Mouse (Mus musculus): ENCODE measurements around the gene Gpr37l1.

The Gpr37l1 gene

GRCm38 (mm10) chr1:135147702-135148058 is 19.8 kb downstream of the Gpr37l1 start:
- DNase-seq (ENCODE audit: low spot score): no peak

- peak; percentile 83 for DNase-seq (ENCODE audit: low spot score)
Observed at GRCm38 (mm10) chr1:135146946-135147701, 20.4 kb downstream of the Gpr37l1 start.

- DNase-seq (ENCODE audit: low spot score): peak; percentile 76
Observed at GRCm38 (mm10) chr1:135146077-135146945, 21.2 kb downstream of the Gpr37l1 start, which contains the start of gene Arl8a. Gene Arl8a (plus strand): TSS chr1:135146824.

GRCm38 (mm10) chr1:135143940-135144339 is 23.5 kb downstream of the Gpr37l1 start:
- no peak for DNase-seq (ENCODE audit: low spot score)

GRCm38 (mm10) chr1:135142452-135142851 is 25.0 kb downstream of the Gpr37l1 start:
- DNase-seq (ENCODE audit: low spot score): no peak

- DNase-seq (ENCODE audit: low spot score): no peak
Observed at GRCm38 (mm10) chr1:135139906-135140305, 27.6 kb downstream of the Gpr37l1 start.

- peak; percentile 54 for DNase-seq (ENCODE audit: low spot score)
Observed at GRCm38 (mm10) chr1:135136500-135136899, 31.0 kb downstream of the Gpr37l1 start.

- no peak for DNase-seq (ENCODE audit: low spot score)
Observed at GRCm38 (mm10) chr1:135135111-135135787, 32.2 kb downstream of the Gpr37l1 start.

- DNase-seq (ENCODE audit: low spot score): no peak
Observed at GRCm38 (mm10) chr1:135133678-135134435, 33.6 kb downstream of the Gpr37l1 start.

- no peak for DNase-seq (ENCODE audit: low spot score)
Observed at GRCm38 (mm10) chr1:135132893-135133369, 34.5 kb downstream of the Gpr37l1 start.

GRCm38 (mm10) chr1:135132473-135132872 is 35.0 kb downstream of the Gpr37l1 start, which contains the start of gene Ptpn7:
Gene Ptpn7 (plus strand): TSS chr1:135132700.
- DNase-seq (ENCODE audit: low spot score): peak; percentile 62

GRCm38 (mm10) chr1:135131560-135131959 is 35.9 kb downstream of the Gpr37l1 start:
- no peak for DNase-seq (ENCODE audit: low spot score)

- no peak for DNase-seq (ENCODE audit: low spot score)
Observed at GRCm38 (mm10) chr1:135131034-135131433, 36.4 kb downstream of the Gpr37l1 start.

- no peak for DNase-seq (ENCODE audit: low spot score)
Observed at GRCm38 (mm10) chr1:135130376-135131018, 37.0 kb downstream of the Gpr37l1 start.

GRCm38 (mm10) chr1:135129543-135130183 is 37.8 kb downstream of the Gpr37l1 start:
- DNase-seq (ENCODE audit: low spot score): peak; percentile 65

- peak; percentile 82 for DNase-seq (ENCODE audit: low spot score)
Observed at GRCm38 (mm10) chr1:135128986-135129385, 38.5 kb downstream of the Gpr37l1 start.

GRCm38 (mm10) chr1:135128011-135128441 is 39.5 kb downstream of the Gpr37l1 start:
- no peak for DNase-seq (ENCODE audit: low spot score)

- DNase-seq (ENCODE audit: low spot score): no peak
Observed at GRCm38 (mm10) chr1:135126443-135127027, 40.9 kb downstream of the Gpr37l1 start.

- peak; percentile 52 for DNase-seq (ENCODE audit: low spot score)
Observed at GRCm38 (mm10) chr1:135125990-135126389, 41.5 kb downstream of the Gpr37l1 start.
